Mouse (Mus musculus) megakaryocyte, embryonic 14.5 days (primary cell): Measurements from ENCODE around the gene Anxa5. TPM values are rescaled to one million over a fixed set of nuclear protein-coding genes. Genes with fewer than 3 reads are reported as not detected.

ENCODE experiments used
- H3K27me3 ChIP-seq: replicated peaks from 2 replicates; pipeline ENCODE3; 2012; ENCODE audit warnings: inconsistent platforms
- H3K36me3 ChIP-seq: replicated peaks from 2 replicates; pipeline ENCODE3; 2012; ENCODE audit warnings: low read length, inconsistent platforms, mixed read lengths
- H3K4me1 ChIP-seq: 2 replicates; pipeline ENCODE4 v1.6.1; 2012; ENCODE audit warnings: inconsistent platforms
- H3K4me3 ChIP-seq: replicated peaks from 2 replicates; pipeline ENCODE3; 2012; ENCODE audit warnings: moderate library complexity, mild to moderate bottlenecking, inconsistent platforms
- H3K9me3 ChIP-seq: 2 replicates; pipeline ENCODE4 v1.6.1; 2012; ENCODE audit warnings: inconsistent platforms
- FLI1 ChIP-seq: IDR thresholded peaks from 2 replicates; pipeline ENCODE4 v1.6.1; 2012; ENCODE audit warnings: low read length, inconsistent platforms, mixed read lengths
- GATA1 ChIP-seq: IDR thresholded peaks from 3 replicates; pipeline ENCODE4 v1.6.1; 2012; ENCODE audit warnings: mixed read lengths, low read length, inconsistent platforms, borderline replicate concordance
- polyA plus RNA-seq: library from polyadenylated mRNA; stranded (reverse); fragments of >175 nt; gene quantifications from 2 replicates; pipeline ENCODE4 v1.2.3, GENCODE M21; 2012; ENCODE audit warnings: low replicate concordance; ENCODE audit not compliant: insufficient read depth

The Anxa5 gene
- polyA plus RNA-seq: 55.2 and 227 TPM in 2 replicates

DNA sequence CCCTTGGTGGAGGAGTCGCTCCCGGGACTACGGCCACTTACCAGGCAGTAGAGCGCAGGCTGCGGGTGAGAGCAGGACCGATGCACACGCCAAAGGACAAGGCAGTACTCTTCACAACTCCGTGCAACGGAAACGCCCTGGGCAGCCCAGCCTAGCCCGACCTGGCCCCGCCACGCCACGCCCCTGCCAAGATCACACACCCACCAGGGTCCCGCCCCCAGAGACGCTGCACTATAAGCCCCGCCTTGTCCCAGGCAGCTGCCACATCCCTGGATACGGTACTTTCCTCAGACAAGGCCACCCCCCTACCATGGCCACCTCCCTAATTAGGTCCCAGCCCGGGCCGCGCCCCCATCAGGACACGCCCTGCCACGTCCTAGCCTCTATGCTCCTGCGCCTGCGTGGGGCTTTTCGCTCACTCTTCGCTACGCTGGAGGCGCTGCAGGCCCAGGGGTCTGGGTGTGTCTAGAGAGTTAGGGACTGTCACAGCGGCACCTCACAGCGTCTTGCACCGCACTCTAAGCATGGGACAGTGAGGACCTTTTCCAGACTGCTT is at the start of gene Anxa5, which contains the start of gene 1810062G17Rik:
Anxa5 (minus strand) TSS at position 363 of the 556 bp plus-strand sequence.
1810062G17Rik (plus strand) TSS at position 406 of the 556 bp plus-strand sequence.
- Histone ChIP-seq H3K4me1 (peaks cover 43% of the 10 kb centered on the region), H3K4me3 (peak within 1 kb of the TSS; percentile 91), H3K36me3 (peaks cover 16% of the 10 kb centered on the region), H3K27me3 (no peaks in the 10 kb centered on the region), H3K9me3 (no peaks in the 10 kb centered on the region)
- TF ChIP-seq GATA1 (no peak), FLI1 (no peak)

GRCm38 (mm10) chr3:36524466-36524865 is 48.8 kb upstream of the Anxa5 start:
- Histone ChIP-seq H3K27me3 (peaks cover 48% of the 10 kb centered on the region), H3K4me3 (no peak overlapping the region), H3K36me3 (no peaks in the 10 kb centered on the region), H3K4me1 (peaks cover 10% of the 10 kb centered on the region), H3K9me3 (peaks cover 15% of the 10 kb centered on the region)
- no peak for TF ChIP-seq GATA1
- TF ChIP-seq FLI1: no peak

- Histone ChIP-seq H3K4me1 (peaks cover 10% of the 10 kb centered on the region), H3K36me3 (no peaks in the 10 kb centered on the region), H3K27me3 (peaks cover 49% of the 10 kb centered on the region), H3K9me3 (0 out of 2 replicates have a peak, but pooled peaks cover 4% of the 10 kb centered on the region), H3K4me3 (no peak overlapping the region)
- TF ChIP-seq GATA1 (no peak), FLI1 (no peak)
Observed at GRCm38 (mm10) chr3:36522137-36522536, 46.4 kb upstream of the Anxa5 start.

DNA sequence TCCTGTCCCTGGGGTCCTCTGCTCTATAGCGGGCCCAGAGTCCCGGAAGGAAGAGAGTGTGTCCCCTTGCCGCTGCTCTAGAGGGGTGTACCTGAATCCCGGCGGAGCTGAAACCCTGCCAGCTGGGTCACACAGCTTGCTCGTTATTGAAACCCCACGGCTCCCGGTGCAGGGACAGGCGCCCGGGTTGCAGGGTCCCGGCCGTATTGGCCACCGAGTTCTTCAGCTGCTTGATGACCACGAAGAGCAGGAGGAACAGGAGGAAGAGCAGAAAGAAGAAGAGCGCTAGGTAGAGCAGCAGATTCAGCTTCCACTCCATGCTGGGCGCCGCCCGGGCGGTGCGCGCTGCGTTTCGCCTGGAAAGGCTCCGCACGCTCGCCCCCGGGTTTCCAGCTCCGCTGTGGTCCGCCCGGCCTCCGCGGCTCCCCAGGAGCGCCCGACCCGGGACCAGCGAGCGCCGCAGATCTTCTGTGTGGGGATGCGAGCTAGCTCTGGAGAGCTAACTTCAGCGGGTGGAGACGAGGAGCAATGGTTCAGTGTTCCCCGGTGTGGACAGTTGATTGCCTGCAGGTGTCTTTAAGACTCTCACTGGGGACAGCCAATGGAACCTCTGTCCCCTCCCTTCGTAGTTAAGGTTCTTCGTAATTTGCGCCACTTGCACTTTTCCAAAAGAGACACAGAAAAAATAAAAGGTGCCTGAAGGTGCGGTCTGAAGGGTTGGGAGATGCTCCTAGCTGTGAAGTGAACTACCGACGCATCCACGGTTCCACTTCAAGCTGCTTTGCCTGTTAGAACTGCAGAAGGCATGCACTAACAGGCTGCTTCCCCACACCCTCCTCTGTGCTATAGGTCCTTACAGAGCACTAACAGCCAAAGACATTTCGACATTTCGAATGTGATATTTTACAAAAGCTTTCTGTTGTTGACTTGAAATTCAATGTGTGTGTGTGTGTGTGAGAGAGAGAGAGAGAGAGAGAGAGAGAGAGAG is 45.7 kb upstream of the Anxa5 start, which contains the start of gene Gm11549:
Gm11549 (minus strand) TSS at position 741 of the 988 bp plus-strand sequence.
- no peaks in the 10 kb centered on the region for H3K36me3 ChIP-seq
- H3K27me3 ChIP-seq: peaks cover 42% of the 10 kb centered on the region
- H3K4me1 ChIP-seq: peaks cover 10% of the 10 kb centered on the region
- no peaks in the 10 kb centered on the region for H3K9me3 ChIP-seq
- no peak for TF ChIP-seq GATA1
- no peak for TF ChIP-seq FLI1
- H3K4me3 ChIP-seq: peak within 1 kb of the TSS; percentile 82

DNA sequence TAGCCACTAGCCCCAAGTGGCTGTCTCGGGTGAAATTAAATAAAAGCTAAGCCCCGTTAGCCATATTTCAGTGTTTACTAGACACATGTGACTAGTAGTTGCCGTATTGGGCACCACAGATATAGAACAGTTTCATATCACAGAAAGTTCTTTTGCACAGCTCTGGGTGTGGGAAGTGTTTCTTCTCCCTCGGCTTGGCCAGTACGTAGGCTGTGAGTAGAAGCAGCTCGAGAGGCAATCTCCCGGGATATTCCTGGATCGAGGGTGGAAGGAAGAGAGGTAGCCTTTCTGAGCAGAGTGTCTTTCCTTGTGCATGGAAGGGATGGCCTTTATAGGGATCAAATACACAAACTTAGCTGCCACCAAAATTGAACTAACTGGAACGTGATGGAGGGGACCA is 40.5 kb upstream of the Anxa5 start:
- Histone ChIP-seq H3K4me1 (peaks cover 4% of the 10 kb centered on the region), H3K36me3 (no peaks in the 10 kb centered on the region), H3K27me3 (peaks cover 14% of the 10 kb centered on the region), H3K9me3 (no peaks in the 10 kb centered on the region), H3K4me3 (no peak overlapping the region)
- no peak for TF ChIP-seq GATA1
- no peak for TF ChIP-seq FLI1

DNA sequence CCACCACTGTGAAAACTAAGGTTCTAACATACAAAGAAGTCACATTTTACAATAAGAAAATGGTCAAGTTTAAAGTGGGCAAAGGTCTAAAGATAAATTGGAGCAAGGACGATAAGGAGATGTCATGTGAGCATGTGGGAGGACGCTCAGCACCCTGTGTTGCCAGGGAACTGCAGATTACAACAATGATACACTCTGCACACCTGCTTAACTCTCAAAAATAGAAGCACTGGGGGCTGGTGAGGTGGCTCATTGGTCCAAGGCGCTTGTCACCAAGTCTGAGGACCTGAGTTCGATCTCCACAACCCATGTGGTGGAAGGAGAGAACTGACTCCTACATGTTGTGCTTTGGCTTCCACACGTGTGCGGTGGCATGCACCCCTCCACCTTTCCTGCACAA is 35.8 kb upstream of the Anxa5 start:
- Histone ChIP-seq H3K9me3 (no peaks in the 10 kb centered on the region), H3K36me3 (no peaks in the 10 kb centered on the region), H3K27me3 (no peaks in the 10 kb centered on the region), H3K4me3 (no peak overlapping the region), H3K4me1 (no peaks in the 10 kb centered on the region)
- TF ChIP-seq FLI1: no peak
- TF ChIP-seq GATA1: no peak

GRCm38 (mm10) chr3:36505809-36506735 is 30.4 kb upstream of the Anxa5 start:
- H3K4me1 ChIP-seq: no peaks in the 10 kb centered on the region
- no peaks in the 10 kb centered on the region for H3K9me3 ChIP-seq
- H3K4me3 ChIP-seq: no peak overlapping the region
- no peak for TF ChIP-seq GATA1
- no peak for TF ChIP-seq FLI1
- no peaks in the 10 kb centered on the region for H3K36me3 ChIP-seq
- peaks cover 4% of the 10 kb centered on the region for H3K27me3 ChIP-seq

DNA sequence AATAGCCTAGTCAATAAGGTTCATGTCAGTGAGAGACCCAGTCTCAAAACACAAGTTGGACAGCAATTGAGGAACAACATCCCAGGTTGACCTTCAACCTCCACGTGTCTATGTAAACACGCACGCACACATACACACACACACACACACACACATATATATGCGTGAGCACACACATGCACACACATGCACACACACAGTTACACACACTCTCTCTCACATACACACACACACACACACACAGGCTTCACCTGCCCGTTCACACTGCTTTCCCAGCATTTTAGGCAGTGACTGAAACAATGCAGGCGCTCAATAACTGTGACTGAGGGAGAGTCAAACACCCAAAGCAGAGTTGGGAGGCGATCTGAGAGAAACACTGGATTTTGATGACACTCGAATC is 29.6 kb upstream of the Anxa5 start:
- Histone ChIP-seq H3K36me3 (no peaks in the 10 kb centered on the region), H3K4me1 (no peaks in the 10 kb centered on the region), H3K27me3 (peaks cover 5% of the 10 kb centered on the region), H3K9me3 (no peaks in the 10 kb centered on the region), H3K4me3 (no peak overlapping the region)
- TF ChIP-seq GATA1 (no peak), FLI1 (no peak)

- Histone ChIP-seq H3K36me3 (no peaks in the 10 kb centered on the region), H3K27me3 (peaks cover 16% of the 10 kb centered on the region), H3K9me3 (0 out of 2 replicates have a peak, but pooled peaks cover 4% of the 10 kb centered on the region), H3K4me3 (no peak overlapping the region), H3K4me1 (peaks cover 2% of the 10 kb centered on the region; the same call in 1 of the 2 replicates)
- TF ChIP-seq FLI1 (no peak), GATA1 (no peak)
Observed at GRCm38 (mm10) chr3:36501546-36501945, 25.9 kb upstream of the Anxa5 start.
